Mouse (Mus musculus): ENCODE measurements around the gene Fsd1.

GRCm38 (mm10) chr17:56024476-56024875 is 38.2 kb downstream of the Fsd1 start:
- TF ChIP-seq CTCF (conservative IDR thresholded peaks at IDR 0.05; ENCODE audit: insufficient read depth, insufficient read length, low read depth, low read length) (no peak), POLR2A (IDR thresholded peaks at IDR 0.05; ENCODE audit: low read depth, low read length) (no peak)
